ENCODE assay signal across 11 mouse cellular contexts in genomic region chr19:28343640-28344039, GRCm38 (mm10).
"Had no signal": no experiment of that assay in that cellular context is flagged by ENCODE, and none has a peak within 500 bp of the region (broad histone marks: within the 10 kb centered on the region; RNA-seq: fewer than 3 reads in every experiment).

No protein-coding gene starts in this region.

- H3K36me3 ChIP-seq: kidney, embryonic 15.5 days; limb, embryonic 15.5 days; liver, embryonic 12.5 days; midbrain, embryonic 15.5 days; neural tube, embryonic 13.5 days; stomach, embryonic 15.5 days had no signal

- H3K4me1 ChIP-seq: kidney, embryonic 15.5 days; liver, embryonic 12.5 days; midbrain, embryonic 15.5 days; stomach, embryonic 15.5 days had no signal

- H3K27me3 ChIP-seq: kidney, embryonic 15.5 days; limb, embryonic 15.5 days; liver, embryonic 12.5 days; neural tube, embryonic 13.5 days; stomach, embryonic 15.5 days had no signal

- H3K9ac ChIP-seq: kidney, embryonic 15.5 days; limb, embryonic 15.5 days; liver, embryonic 12.5 days; midbrain, embryonic 15.5 days; neural tube, embryonic 13.5 days; stomach, embryonic 15.5 days had no signal

- H3K9me3 ChIP-seq: kidney, embryonic 15.5 days; limb, embryonic 15.5 days; liver, embryonic 12.5 days; midbrain, embryonic 10.5 days; midbrain, embryonic 15.5 days; neural tube, embryonic 13.5 days; stomach, embryonic 15.5 days had no signal

- ATAC-seq: liver, embryonic 12.5 days; midbrain, embryonic 15.5 days had no signal

- DNase-seq: kidney, postnatal 14 days; lung, postnatal 36 days; right cerebral cortex, postnatal 14 days; thymus, postnatal 36 days had no signal

- H3K27ac ChIP-seq: kidney, embryonic 15.5 days; limb, embryonic 15.5 days; liver, embryonic 12.5 days; midbrain, embryonic 10.5 days; midbrain, embryonic 15.5 days; neural tube, embryonic 13.5 days; stomach, embryonic 15.5 days had no signal

- H3K4me2 ChIP-seq: kidney, embryonic 15.5 days; limb, embryonic 15.5 days; liver, embryonic 12.5 days; midbrain, embryonic 15.5 days; neural tube, embryonic 13.5 days; stomach, embryonic 15.5 days had no signal

- H3K4me3 ChIP-seq: kidney, embryonic 15.5 days; limb, embryonic 15.5 days; liver, embryonic 12.5 days; midbrain, embryonic 10.5 days; midbrain, embryonic 15.5 days; neural tube, embryonic 13.5 days; stomach, embryonic 15.5 days had no signal
